Mouse (Mus musculus) lung, adult 2 months (tissue): ENCODE results near the gene Senp2. TPM values are rescaled to one million over a fixed set of nuclear protein-coding genes. Genes with fewer than 3 reads are reported as not detected.

Source experiments
- DNase-seq: peaks from one replicate; pipeline ENCODE4 v3.0.0; 2022
- H3K4me1 ChIP-seq: fragments of 200-500 bp; 2 replicates; pipeline ENCODE4 v1.6.1; 2011; ENCODE audit warnings: low read length; ENCODE audit not compliant: control insufficient read depth, insufficient read depth
- H3K4me3 ChIP-seq: fragments of 200-500 bp; replicated peaks from 2 replicates; pipeline ENCODE3; 2011; ENCODE audit warnings: low read depth, mild to moderate bottlenecking, control low read depth, low read length; ENCODE audit errors: extremely low read depth
- CTCF ChIP-seq: fragments of 200-500 bp; IDR thresholded peaks from 2 replicates; pipeline ENCODE4 v1.5.1; 2011; ENCODE audit warnings: mild to moderate bottlenecking, low read length, control low read depth; ENCODE audit not compliant: insufficient read depth
- POLR2A ChIP-seq: fragments of 200-500 bp; IDR thresholded peaks from 2 replicates; pipeline ENCODE4 v1.6.1; 2011; ENCODE audit warnings: low read depth, mild to moderate bottlenecking, control low read depth, low read length, borderline replicate concordance; ENCODE audit errors: extremely low read depth
- WGBS: fragments of 180-500 bp; shearing (Covaris S2); methylation state at CpG from one replicate; pipeline ENCODE4 v1.1.7; 2018; 5-methylcytosine and 5-hydroxymethylcytosine counted together
- polyA plus RNA-seq: library from polyadenylated mRNA; depleted of rRNA; stranded (reverse); fragments of >200 nt; gene quantifications from 2 replicates; pipeline ENCODE4 v1.2.3, GENCODE M21; 2012

The Senp2 gene
- polyA plus RNA-seq, 1 experiment = 13.7 TPM

DNA sequence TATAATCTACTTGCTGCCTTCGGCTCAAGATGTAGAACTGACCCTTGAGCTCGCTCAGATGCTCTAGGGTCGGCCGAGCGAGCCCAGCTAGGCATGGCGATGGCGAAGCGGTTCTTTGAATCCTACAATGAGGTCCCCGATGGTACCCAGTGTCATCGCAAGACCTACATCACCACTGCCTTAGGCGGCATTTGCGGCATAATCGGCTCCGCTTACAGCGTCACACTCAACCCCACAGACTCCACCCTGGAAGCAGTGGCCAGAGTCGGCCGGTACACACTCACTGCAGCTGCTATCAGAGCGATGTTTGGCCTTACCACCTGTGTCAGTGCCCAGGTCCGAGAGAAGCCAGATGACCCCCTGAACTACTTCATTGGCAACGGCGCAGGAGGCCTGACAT is 44.1 kb downstream of the Senp2 start:
- 95% methylated on average over 21 of the region's 21 CpGs for WGBS
- DNase-seq = no peak
- H3K4me1 ChIP-seq = no peaks in the 10 kb centered on the region
- no peak for TF ChIP-seq CTCF
- no peak for TF ChIP-seq POLR2A
- no peak overlapping the region for H3K4me3 ChIP-seq

DNA sequence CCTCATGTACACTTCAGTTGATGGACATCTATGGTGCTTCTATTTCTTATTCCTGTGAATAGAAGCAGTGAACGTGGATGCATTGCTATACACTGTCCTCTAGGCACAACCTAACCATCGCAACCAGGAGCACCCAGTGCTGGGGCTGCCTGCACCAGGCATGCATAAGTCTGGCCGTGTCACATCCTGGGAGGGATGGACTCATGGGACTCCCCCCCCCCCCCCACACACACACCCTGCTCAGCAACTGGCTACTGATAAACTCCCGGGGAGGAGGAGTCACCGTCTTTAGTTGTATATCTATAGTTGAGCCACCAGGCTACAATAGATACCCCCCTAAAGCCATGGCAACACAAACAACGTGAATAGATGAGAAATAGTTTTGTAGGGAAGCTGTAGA is 48.2 kb downstream of the Senp2 start:
- TF ChIP-seq POLR2A = no peak
- TF ChIP-seq CTCF = no peak
- H3K4me3 ChIP-seq = no peak overlapping the region
- no peak for DNase-seq

DNA sequence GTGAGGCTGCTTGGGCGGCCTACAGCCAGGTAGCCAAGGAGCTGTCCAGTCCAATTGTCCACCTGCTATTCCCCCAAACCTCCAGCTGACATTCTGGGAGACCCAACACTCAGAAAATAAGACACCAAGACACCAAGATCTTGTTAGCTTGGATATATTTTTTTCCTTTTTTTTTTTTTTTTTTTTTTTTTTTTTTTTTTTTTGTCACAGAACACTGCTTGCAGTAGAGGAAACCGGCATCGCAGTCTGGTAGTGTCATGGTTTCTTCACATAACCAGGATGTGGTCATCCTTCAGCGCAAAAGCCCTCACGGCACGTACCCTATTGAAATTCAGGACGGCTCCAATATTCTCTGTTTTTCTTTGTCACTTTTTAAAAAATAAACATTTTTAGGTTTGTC is 49.6 kb downstream of the Senp2 start:
- Histone ChIP-seq H3K4me3 (no peak overlapping the region), H3K4me1 (no peaks in the 10 kb centered on the region)
- no peak for DNase-seq
- WGBS = 86% methylated on average over 7 of the region's 7 CpGs
- TF ChIP-seq POLR2A = no peak
- no peak for TF ChIP-seq CTCF

More for the DNA sequence above, 48.2 kb downstream of the Senp2 start:
- no peaks in the 10 kb centered on the region for H3K4me1 ChIP-seq
- 70% methylated on average over 6 of the region's 6 CpGs for WGBS

DNA sequence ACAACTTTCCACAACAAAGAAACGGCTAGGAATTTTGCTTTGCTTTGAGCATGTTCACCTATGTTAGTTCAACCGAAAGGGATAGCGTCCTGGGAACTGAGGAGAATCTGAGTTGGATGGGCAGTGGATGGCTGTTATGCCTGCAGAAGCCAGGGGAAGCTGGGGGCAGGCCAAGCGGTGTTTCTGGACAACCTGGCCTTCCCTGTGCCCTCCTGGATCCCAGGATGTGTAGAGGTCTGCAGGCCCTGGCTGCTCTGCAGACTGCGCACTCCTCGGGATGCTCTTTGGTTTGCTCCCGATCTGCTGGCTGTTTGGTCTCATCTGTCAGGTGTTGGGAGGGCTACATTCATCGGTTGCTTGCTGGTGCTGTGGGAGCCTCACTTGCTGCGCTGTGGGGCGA is 51.1 kb downstream of the Senp2 start:
- 89% methylated on average over 10 of the region's 10 CpGs for WGBS
- TF ChIP-seq CTCF = no peak
- no peak for TF ChIP-seq POLR2A
- no peak overlapping the region for H3K4me3 ChIP-seq
- DNase-seq = no peak
- H3K4me1 ChIP-seq = no peaks in the 10 kb centered on the region

DNA sequence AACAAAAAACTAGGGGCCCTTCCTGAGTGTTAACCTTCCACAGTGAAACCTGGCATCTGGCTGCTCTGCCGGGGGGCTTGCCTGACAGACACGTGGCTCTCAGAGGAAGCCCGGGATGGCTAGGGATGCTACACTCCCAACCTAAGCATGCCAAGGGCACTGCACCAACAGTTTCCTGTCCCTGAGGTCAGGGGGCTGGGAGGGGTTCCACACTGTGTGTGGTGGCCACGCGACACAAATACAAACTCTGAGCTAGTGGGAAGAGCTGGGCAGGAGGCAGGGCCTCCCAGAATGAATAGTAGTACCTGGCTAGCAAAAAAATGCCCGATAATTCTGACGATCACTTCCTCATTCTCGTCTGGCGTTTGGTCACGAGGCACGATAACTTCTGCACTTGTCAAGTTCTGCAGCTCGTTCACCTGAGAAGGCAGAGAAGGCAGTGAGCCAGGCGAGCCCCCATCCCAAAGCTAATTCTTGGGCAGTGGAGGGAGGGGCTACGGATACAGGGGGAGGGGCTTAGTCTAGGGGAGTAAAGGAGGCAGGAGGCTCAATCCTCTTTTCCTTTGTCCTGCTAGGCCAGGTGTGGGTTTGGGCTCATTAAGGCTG is 52.4 kb downstream of the Senp2 start:
- TF ChIP-seq CTCF (no peak), POLR2A (no peak)
- H3K4me3 ChIP-seq = no peak overlapping the region
- DNase-seq = no peak
- H3K4me1 ChIP-seq = no peaks in the 10 kb centered on the region
- WGBS = 57% methylated on average over 14 of the region's 14 CpGs

DNA sequence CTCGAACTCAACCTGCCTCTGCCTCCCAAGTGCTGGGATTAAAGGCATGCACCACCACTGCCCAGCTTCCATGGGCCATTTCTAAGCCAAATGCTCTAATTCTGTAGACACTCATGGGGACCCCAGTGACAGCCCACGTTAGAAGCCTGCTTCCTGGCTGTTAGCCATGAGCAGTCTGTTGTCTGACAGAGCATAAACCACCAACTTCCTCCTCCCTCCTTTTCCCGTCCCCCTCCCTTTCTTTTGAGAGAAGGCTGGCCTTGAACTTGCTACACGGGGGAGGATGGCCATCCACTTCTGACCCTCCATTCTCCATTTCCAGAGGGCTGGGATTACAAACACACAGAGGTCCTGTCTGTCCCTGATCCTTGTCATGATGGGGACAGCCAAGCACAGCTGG is 53.0 kb downstream of the Senp2 start:
- Histone ChIP-seq H3K4me1 (no peaks in the 10 kb centered on the region), H3K4me3 (no peak overlapping the region)
- no peak for DNase-seq
- 39% methylated on average over 4 of the region's 4 CpGs for WGBS
- TF ChIP-seq CTCF (no peak), POLR2A (no peak)

DNA sequence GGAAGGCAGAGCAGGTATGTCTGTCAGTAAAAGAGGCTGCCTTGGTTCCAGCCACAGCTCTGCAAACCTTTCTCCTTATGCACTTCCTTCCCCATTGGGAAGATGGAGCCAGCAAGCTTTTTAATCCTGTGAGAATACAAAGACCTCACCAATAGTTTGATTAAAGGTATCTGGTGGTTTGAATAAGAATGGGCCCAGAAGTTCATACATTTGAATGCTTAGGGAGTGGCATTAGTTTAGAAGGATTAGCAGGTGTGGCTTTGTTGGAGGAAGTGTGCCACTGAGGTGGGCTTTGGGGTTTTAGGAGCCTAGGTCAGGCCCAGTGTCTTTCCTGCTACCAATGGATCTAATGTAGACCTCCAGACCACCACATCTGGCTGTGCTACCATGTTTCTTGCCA is 56.3 kb downstream of the Senp2 start:
- no peaks in the 10 kb centered on the region for H3K4me1 ChIP-seq
- TF ChIP-seq POLR2A = no peak
- TF ChIP-seq CTCF = no peak
- H3K4me3 ChIP-seq = no peak overlapping the region
- DNase-seq = no peak

DNA sequence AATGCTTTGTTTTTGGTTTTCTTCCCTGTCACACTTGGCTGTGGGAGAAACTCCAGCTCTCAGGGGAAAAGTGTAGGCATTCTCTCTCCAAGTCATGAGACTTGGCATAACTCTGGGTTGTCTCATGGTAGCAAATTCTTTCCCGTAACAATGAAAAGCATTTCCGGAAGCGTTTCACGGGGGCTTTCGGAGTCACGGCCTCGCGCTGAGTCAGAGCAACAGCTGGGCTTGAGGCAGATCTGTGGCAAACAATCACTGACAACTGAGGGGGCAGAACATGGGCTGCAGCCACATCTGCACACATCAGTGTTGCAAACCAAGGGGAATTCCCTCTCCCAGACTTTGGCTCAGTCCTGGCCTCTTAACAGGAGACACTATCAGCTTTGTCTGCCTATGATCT is 58.1 kb downstream of the Senp2 start:
- DNase-seq = no peak
- Histone ChIP-seq H3K4me3 (no peak overlapping the region), H3K4me1 (no peaks in the 10 kb centered on the region)
- WGBS = 81% methylated on average over 8 of the region's 8 CpGs
- TF ChIP-seq CTCF = no peak
- no peak for TF ChIP-seq POLR2A

DNA sequence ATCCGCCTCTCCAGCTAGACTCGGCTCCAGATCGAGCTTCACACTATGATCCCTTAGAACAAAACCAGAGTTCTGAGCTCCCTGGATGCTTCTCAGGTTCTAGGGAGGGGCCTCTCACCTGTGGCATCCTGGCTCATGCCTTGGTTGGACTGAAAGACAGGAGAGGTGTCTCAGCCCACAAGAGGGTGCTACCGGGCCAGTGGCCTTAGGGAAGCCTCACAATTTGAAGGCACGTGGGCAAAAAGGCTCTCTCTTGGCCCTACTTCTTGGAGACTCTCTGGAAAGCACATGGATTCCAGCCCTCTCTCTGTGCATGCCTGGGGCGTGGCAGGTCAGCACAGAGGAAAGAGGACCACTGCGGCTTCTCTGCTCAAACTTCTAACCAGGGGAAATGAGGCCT is 62.1 kb downstream of the Senp2 start:
- no peak overlapping the region for H3K4me3 ChIP-seq
- DNase-seq = no peak
- H3K4me1 ChIP-seq = no peaks in the 10 kb centered on the region
- WGBS = 75% methylated on average over 7 of the region's 7 CpGs
- TF ChIP-seq POLR2A (no peak), CTCF (0 out of 2 replicates have a peak, but pooled peaks have one; percentile 20)

DNA sequence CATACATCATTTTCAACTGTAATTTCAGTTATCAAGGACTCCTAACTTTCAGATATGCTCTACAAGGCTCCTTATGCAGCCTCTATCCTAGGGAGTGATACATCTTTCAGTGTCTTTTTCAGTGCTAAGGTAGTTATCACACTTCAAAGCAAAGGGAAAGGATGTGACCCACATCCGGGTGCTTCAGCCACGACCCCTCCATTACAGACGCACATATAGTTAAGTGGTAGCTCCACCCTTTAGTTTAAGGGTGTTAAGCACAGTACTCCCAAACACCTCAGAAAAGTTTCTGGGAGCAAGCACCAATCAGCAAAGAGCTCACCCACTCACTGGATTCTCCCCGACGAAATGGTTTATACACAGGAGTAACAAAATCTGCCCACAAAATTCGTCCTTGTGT is 65.8 kb downstream of the Senp2 start:
- no peak overlapping the region for H3K4me3 ChIP-seq
- DNase-seq = no peak
- 70% methylated on average over 6 of the region's 6 CpGs for WGBS
- TF ChIP-seq POLR2A (no peak), CTCF (no peak)
- no peaks in the 10 kb centered on the region for H3K4me1 ChIP-seq
